ENCODE assay signal across 1 mouse cellular context in genomic region chr2:112215977-112216376, GRCm38 (mm10).
TF ChIP-seq lines count a peak whose summit lies in the region.

No protein-coding gene starts in this region.

TF ChIP-seq in CH12.LX, 34 proteins besides CTCF, POLR2A, EP300 and RAD21:
- peak; percentile 68 for TF ChIP-seq SMC3 (IDR thresholded peaks at IDR 0.05; ENCODE audit: low read depth, low read length)
- TF ChIP-seq ZNF384 (IDR thresholded peaks at IDR 0.05; ENCODE audit: low read depth, low read length) = no peak
- no peak for TF ChIP-seq MAFK (IDR thresholded peaks at IDR 0.05; ENCODE audit: insufficient replicate concordance, low read length)
- no peak for TF ChIP-seq GABPA (IDR thresholded peaks at IDR 0.05; ENCODE audit: insufficient replicate concordance, low read depth, low read length)
- TF ChIP-seq POLR2AphosphoS2 (IDR thresholded peaks at IDR 0.05; ENCODE audit: low read depth, low read length) = no peak
